Comparison of ENCODE assay signal across 8 mouse cellular contexts in genomic region chr3:52101977-52102600, GRCm38 (mm10). TPM values are rescaled to one million over a fixed set of nuclear protein-coding genes. Genes with fewer than 3 reads are reported as not detected.
DNase-seq lines count a peak whose midpoint lies in the region; ATAC-seq and TF ChIP-seq lines count a peak whose summit lies in the region.

No protein-coding gene starts in this region.

- no peaks in the 10 kb centered on the region for H3K9me3 ChIP-seq in hindbrain, postnatal 0 days (ENCODE audit: low read length)

- H3K9ac ChIP-seq in hindbrain, postnatal 0 days (replicated peaks; ENCODE audit: low read length): peak overlapping the region; percentile 79

- H3K27me3 ChIP-seq in hindbrain, postnatal 0 days (ENCODE audit: insufficient read depth, low read length): no peaks in the 10 kb centered on the region

- TF ChIP-seq CTCF in gastrocnemius, adult 2 months (IDR thresholded peaks at IDR 0.05): peak; percentile 27; the same call in 1 of the 2 replicates
- 0 out of 2 replicates have a peak, but pooled peaks have one; percentile 4 for TF ChIP-seq CTCF in hindbrain, postnatal 0 days (IDR thresholded peaks at IDR 0.05; ENCODE audit: low read depth)

- DNase-seq in gastrocnemius, adult 2 months: peak; percentile 96
- peak; percentile 91 for DNase-seq in hindbrain, postnatal 0 days (ENCODE audit: low spot score)
- DNase-seq in left cerebral cortex, adult 18-20 months (ENCODE audit: low spot score in 2 of 2): peak; percentile 61 to 72
- DNase-seq in lung, postnatal 4 days: peak; percentile 95 to 97
- DNase-seq in retina, postnatal 1 day: peak; percentile 95
- DNase-seq in urinary bladder, postnatal 10 days (ENCODE audit: low spot score): peak; percentile 69

- WGBS in hindbrain, postnatal 0 days: under 1% methylated on average over 37 of the region's 57 CpGs

- no peaks in the 10 kb centered on the region for H3K4me1 ChIP-seq in hindbrain, postnatal 0 days (ENCODE audit: insufficient read depth, low read length)

- peak overlapping the region; percentile 96 for H3K27ac ChIP-seq in gastrocnemius, adult 2 months
- H3K27ac ChIP-seq in hindbrain, postnatal 0 days: peak overlapping the region; percentile 98

- H3K36me3 ChIP-seq in hindbrain, postnatal 0 days (ENCODE audit: insufficient read depth, low read length): no peaks in the 10 kb centered on the region

- ATAC-seq in activated CD4-positive, CD25-positive, alpha-beta regulatory T cell, adult 4 months: peak; percentile 33
- ATAC-seq in common myeloid progenitor, adult 5-6 weeks (replicated peaks; ENCODE audit: low read depth, poor library complexity, severe bottlenecking): peak; percentile 60
- peak; percentile 87 for ATAC-seq in hindbrain, postnatal 0 days

- H3K4me3 ChIP-seq in gastrocnemius, adult 2 months: peak overlapping the region; percentile 97
- H3K4me3 ChIP-seq in hindbrain, postnatal 0 days (ENCODE audit: low read length): peak overlapping the region; percentile 79

- intact Hi-C loops in gastrocnemius, adult 2 months (cut with DNase I): loop anchor here (1.0 to 5.0 kb wide), 2 partner anchors 55 to 95 kb away; no protein-coding TSS in a partner anchor

- H3K4me2 ChIP-seq in hindbrain, postnatal 0 days (ENCODE audit: low read depth, low read length): peak overlapping the region; percentile 96

RNA-seq across cellular contexts. Expression of gene Maml3, which starts 2.8 kb away (rescaled TPM):
- polyA plus RNA-seq in activated CD4-positive, CD25-positive, alpha-beta regulatory T cell, adult 4 months (2017; shearing (Covaris generic)): under 1 TPM; 0.55 to 0.67 TPM
- total RNA-seq in common myeloid progenitor, adult 5-6 weeks (2017): 14.8 and 15.5 TPM in 2 replicates
- 1 to 10 TPM; 2.0 to 2.5 TPM for total RNA-seq in gastrocnemius, adult 2 months (2021)
- 18.0 and 18.8 TPM in 2 replicates for total RNA-seq in hindbrain, postnatal 0 days (2014; rRNA removed)
- polyA plus RNA-seq in hindbrain, postnatal 0 days (2015; fragmentation: Nextera tagmentation; extraction: Ambion mirVana): 4.3 and 4.8 TPM in 2 replicates
- total RNA-seq in left cerebral cortex, adult 18-20 months (2021): 1 to 10 TPM; 7.0 to 9.0 TPM

Comparison
In these comparisons a context has a peak if more than half of its experiments do, and no peak if none do; other contexts are left out.
1. Peak in every context shown above with its lines: DNase-seq, ATAC-seq, H3K4me3 ChIP-seq and H3K27ac ChIP-seq.
2. ATAC-seq: peak in every context shown above with its lines; median percentile 87 in hindbrain, postnatal 0 days; 60 in common myeloid progenitor, adult 5-6 weeks; 33 in activated CD4-positive, CD25-positive, alpha-beta regulatory T cell, adult 4 months.